Mouse (Mus musculus) kidney, adult 2 months (tissue): ENCODE data around the gene Morf4l1.
"Not testable (repeated sequence)": the region's sequence is repeated elsewhere in the genome, so short reads cannot be mapped to it uniquely, and the experiment has no call there.

ENCODE experiments used
- CTCF ChIP-seq: fragments of 200-500 bp; conservative IDR thresholded peaks from 2 replicates; pipeline ENCODE4 v1.5.1; 2011; ENCODE audit warnings: low read depth, mild to moderate bottlenecking, control low read depth, low read length, moderate library complexity, mixed read lengths; ENCODE audit not compliant: insufficient read depth, insufficient read length
- POLR2A ChIP-seq: fragments of 200-500 bp; IDR thresholded peaks from one replicate; pipeline ENCODE4 v1.6.1; 2011; ENCODE audit warnings: low read depth, low read length, control low read depth

GRCm38 (mm10) chr9:90081961-90082360 is 32.6 kb downstream of the Morf4l1 start:
- TF ChIP-seq CTCF, POLR2A: not testable (repeated sequence)
